Mouse (Mus musculus) erythroblast, embryonic 14.5 days (primary cell): ENCODE results near the gene Rad9b. TPM values are rescaled to one million over a fixed set of nuclear protein-coding genes. Genes with fewer than 3 reads are reported as not detected.

Source experiments
- H3K27me3 ChIP-seq: 2 replicates; pipeline ENCODE4 v1.6.1; 2012; ENCODE audit warnings: inconsistent platforms; ENCODE audit not compliant: control insufficient read depth
- H3K36me3 ChIP-seq: 2 replicates; pipeline ENCODE4 v1.6.1; 2012; ENCODE audit warnings: mild to moderate bottlenecking, inconsistent platforms; ENCODE audit not compliant: control insufficient read depth
- H3K4me1 ChIP-seq: 2 replicates; pipeline ENCODE4 v1.6.1; 2012; ENCODE audit warnings: inconsistent platforms; ENCODE audit not compliant: control insufficient read depth
- H3K4me3 ChIP-seq: replicated peaks from 2 replicates; pipeline ENCODE3; 2012; ENCODE audit warnings: moderate library complexity, mild to moderate bottlenecking, inconsistent platforms
- H3K9me3 ChIP-seq: 2 replicates; pipeline ENCODE4 v1.6.1; 2012; ENCODE audit warnings: low read length, inconsistent platforms, mixed read lengths; ENCODE audit not compliant: control insufficient read depth
- GATA1 ChIP-seq: IDR thresholded peaks from 2 replicates; pipeline ENCODE4 v1.6.1; 2012; ENCODE audit warnings: low read length, inconsistent platforms, mixed read lengths
- TAL1 ChIP-seq: IDR thresholded peaks from 3 replicates; pipeline ENCODE4 v1.6.1; 2012; ENCODE audit warnings: low read length, inconsistent platforms, mixed read lengths
- polyA plus RNA-seq: library from polyadenylated mRNA; stranded (reverse); fragments of >175 nt; gene quantifications from 2 replicates; pipeline ENCODE4 v1.2.3, GENCODE M21; 2012

The Rad9b gene
- polyA plus RNA-seq, 1 experiment, result not detected

DNA sequence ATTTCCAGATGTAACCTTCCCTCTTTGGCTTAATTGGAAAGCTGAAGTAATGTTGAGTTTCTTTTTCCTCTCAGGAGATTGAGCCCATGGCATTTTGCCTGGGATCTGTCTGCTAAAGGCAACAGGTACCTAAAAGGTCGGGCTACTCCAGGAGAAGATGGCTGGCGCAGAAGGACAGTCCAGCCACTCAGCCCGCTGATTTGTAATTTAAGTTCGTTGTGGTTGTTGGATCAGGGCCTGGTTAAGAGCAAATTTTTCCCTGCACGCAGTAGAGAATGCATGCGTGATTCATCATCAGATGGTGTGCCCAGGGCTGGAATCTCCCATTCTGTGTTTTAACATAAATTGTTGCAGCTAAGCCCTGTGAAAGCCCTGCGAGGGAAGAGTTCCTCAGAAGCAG, 50.1 kb downstream of the Rad9b start:
- Histone ChIP-seq H3K4me1 (peaks cover 13% of the 10 kb centered on the region), H3K36me3 (peaks cover 22% of the 10 kb centered on the region), H3K4me3 (no peak overlapping the region), H3K27me3 (no peaks in the 10 kb centered on the region), H3K9me3 (no peaks in the 10 kb centered on the region)
- TF ChIP-seq GATA1, result no peak
- TF ChIP-seq TAL1, result no peak

- Histone ChIP-seq H3K4me1 (peaks cover 13% of the 10 kb centered on the region), H3K36me3 (peaks cover 13% of the 10 kb centered on the region), H3K9me3 (no peaks in the 10 kb centered on the region), H3K27me3 (no peaks in the 10 kb centered on the region), H3K4me3 (no peak overlapping the region)
- TF ChIP-seq TAL1, result no peak
These were observed 51.0 kb downstream of the Rad9b start for GRCm38 (mm10) chr5:122302810-122303745.

GRCm38 (mm10) chr5:122300071-122300518, 53.9 kb downstream of the Rad9b start:
- TF ChIP-seq TAL1, result no peak
- TF ChIP-seq GATA1, result no peak
- Histone ChIP-seq H3K4me1 (peaks cover 16% of the 10 kb centered on the region), H3K9me3 (no peaks in the 10 kb centered on the region), H3K36me3 (peaks cover 12% of the 10 kb centered on the region), H3K27me3 (no peaks in the 10 kb centered on the region), H3K4me3 (no peak overlapping the region)

DNA sequence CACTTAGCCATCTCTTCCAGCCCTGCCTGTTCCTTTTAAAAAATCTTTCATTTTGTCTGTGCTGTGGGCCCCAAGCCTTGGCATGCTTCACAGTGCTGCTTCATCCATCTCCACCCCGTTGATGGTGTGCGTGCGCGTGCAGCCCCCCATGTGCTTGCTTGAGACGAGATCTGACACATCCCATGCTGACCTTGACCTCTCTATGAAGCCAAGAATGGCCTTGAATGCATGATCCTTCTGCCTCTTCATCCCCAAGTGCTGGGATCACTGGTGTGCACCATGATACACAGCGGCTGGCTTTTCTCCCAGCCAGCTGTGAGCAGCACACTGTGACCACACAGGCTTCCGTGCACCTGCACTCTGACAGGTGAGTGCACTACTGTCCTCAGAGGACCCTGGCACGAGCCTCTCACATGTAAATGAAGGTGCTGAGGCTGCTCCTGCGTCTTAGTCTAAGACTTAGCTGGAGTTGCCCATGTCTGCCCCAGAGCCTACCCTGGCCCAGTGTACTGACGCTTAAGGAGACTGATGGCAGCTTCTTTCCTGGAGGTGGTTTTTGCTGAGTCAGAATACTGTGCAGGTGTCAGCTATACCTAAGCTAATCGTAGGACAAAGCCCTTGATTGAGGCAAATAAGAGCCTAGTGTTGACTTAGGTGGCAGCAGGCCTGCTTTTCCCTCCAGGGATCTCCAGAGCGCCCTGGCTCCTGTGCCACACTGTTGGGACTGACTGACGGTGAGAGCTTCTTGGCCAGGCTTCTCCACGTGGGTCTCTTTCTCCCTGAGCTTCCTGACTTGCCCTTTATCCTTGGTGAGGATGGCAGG, 58.7 kb downstream of the Rad9b start:
- TF ChIP-seq TAL1, result no peak
- TF ChIP-seq GATA1, result no peak
- Histone ChIP-seq H3K4me1 (peaks cover 40% of the 10 kb centered on the region), H3K9me3 (no peaks in the 10 kb centered on the region), H3K36me3 (peaks cover 30% of the 10 kb centered on the region), H3K27me3 (no peaks in the 10 kb centered on the region), H3K4me3 (no peak overlapping the region)

DNA sequence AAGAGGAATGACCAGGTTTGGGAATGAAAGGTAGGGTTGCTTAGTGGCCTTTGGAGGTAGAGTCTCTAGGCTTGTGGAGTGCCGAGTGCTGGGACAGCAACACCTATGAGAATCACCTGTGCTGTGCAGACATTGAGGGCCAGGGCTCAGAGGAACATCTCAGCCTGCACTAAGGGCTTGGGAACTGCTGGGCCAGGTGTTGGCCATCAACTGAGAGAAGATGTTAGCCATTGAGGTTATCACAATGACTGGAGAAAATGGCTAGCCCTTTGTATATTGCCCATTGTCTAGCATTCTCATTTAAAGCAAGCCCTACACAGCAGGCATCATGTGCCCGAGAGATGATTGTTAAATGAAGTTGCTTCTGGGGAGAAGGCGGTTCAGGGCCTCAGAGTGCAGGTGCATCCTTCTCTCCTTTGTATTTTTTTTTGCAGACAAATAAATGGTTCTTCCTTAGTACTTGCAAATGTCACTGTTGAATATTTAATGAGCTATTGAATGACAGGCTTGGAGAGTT, 59.8 kb downstream of the Rad9b start:
- Histone ChIP-seq H3K9me3 (no peaks in the 10 kb centered on the region), H3K27me3 (no peaks in the 10 kb centered on the region), H3K4me3 (no peak overlapping the region), H3K36me3 (peaks cover 39% of the 10 kb centered on the region), H3K4me1 (peaks cover 41% of the 10 kb centered on the region)
- no peak for TF ChIP-seq TAL1
- TF ChIP-seq GATA1, result no peak

GRCm38 (mm10) chr5:122293131-122293530, 60.9 kb downstream of the Rad9b start:
- TF ChIP-seq TAL1 (no peak), GATA1 (no peak)
- H3K4me3 ChIP-seq, result no peak overlapping the region
- peaks cover 49% of the 10 kb centered on the region for H3K4me1 ChIP-seq
- no peaks in the 10 kb centered on the region for H3K27me3 ChIP-seq
- no peaks in the 10 kb centered on the region for H3K9me3 ChIP-seq
- H3K36me3 ChIP-seq, result peaks cover 47% of the 10 kb centered on the region

DNA sequence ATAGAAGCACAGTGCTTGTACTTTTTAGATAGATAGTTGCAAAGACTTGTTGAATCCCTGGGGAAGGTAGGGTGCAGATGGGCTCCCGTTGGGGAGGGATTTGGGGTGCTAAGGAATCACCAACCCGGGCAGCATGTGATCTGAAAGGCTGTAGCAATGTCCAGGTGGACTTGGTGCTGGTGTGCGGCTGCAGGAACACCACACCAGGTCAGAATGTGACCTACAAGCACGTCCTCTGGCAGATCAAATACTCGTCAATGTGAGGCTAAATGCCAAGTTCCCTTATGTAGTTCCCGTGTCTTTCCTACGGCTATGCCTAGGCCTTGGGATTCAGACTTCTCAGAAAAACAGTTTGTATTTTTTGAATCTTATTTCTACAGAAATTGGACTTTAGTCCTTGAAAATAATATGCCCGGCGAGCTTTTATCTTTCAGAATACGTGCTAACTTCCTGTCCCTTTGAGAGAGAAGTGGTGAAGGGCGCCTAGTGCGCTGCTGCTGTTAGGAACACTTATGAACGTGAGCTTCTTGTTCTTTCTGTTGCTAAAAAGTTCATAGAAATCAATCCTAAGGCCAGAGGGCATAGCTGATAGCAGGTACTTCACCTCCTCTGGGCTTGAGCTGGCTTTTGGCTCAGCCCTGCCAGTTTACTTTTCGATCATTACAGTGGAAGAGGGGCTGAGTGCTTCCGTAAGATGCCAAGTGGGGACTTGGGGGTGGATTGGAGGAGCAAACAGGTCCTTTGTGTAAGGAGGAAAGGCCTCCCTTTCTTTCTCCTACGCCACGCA, 62.3 kb downstream of the Rad9b start:
- Histone ChIP-seq H3K9me3 (no peaks in the 10 kb centered on the region), H3K4me1 (peaks cover 61% of the 10 kb centered on the region), H3K4me3 (peak overlapping the region; percentile 39), H3K36me3 (peaks cover 56% of the 10 kb centered on the region), H3K27me3 (no peaks in the 10 kb centered on the region)
- TF ChIP-seq GATA1, result no peak

DNA sequence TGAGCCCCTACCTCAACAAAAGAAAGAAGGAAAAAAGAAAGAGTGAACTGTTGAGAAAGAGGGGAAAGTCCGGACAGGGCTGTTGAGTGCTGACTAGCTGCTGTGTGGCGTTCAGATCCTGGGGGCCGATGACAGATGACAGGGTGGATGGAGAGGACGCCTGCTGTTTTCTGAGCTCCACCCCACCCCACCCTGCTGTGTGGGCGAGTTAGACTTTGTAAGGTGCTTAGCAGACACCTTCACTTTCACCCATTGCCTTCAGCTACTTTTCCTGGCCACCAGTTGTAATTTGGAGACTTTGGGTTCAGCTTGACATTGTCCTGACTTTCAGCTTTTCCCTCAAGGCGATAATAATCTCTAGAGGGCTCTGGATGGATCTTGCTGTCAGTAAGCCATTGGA, 62.9 kb downstream of the Rad9b start:
- Histone ChIP-seq H3K4me1 (peaks cover 65% of the 10 kb centered on the region), H3K27me3 (no peaks in the 10 kb centered on the region), H3K36me3 (peaks cover 54% of the 10 kb centered on the region), H3K4me3 (peak overlapping the region; percentile 39), H3K9me3 (no peaks in the 10 kb centered on the region)
- TF ChIP-seq TAL1, result no peak
- no peak for TF ChIP-seq GATA1
